21 mouse cellular contexts compared by ENCODE assay signal in genomic region chr7:116137671-116138070, GRCm38 (mm10). TPM values are rescaled to one million over a fixed set of nuclear protein-coding genes. Genes with fewer than 3 reads are reported as not detected.
A peak's percentile ranks its signal among the peaks of the same experiment; 100 is the strongest.
DNase-seq lines count a peak whose midpoint lies in the region; ATAC-seq and TF ChIP-seq lines count a peak whose summit lies in the region.
"Had no signal": no experiment of that assay in that cellular context is flagged by ENCODE, and none has a peak within 500 bp of the region (broad histone marks: within the 10 kb centered on the region; RNA-seq: fewer than 3 reads in every experiment).

No protein-coding gene starts in this region.

- no peak overlapping the region for H3K27ac ChIP-seq in hindbrain, embryonic 16.5 days (ENCODE audit: low read depth, low read length)
- no peak overlapping the region for H3K27ac ChIP-seq in hindbrain, embryonic 14.5 days
- H3K27ac ChIP-seq in testis, adult 2 months (ENCODE audit: control insufficient read depth, insufficient read depth, low read depth, low read length) = no peak overlapping the region
- H3K27ac ChIP-seq: gastrocnemius, adult 2 months; hindbrain, embryonic 12.5 days; intestine, embryonic 15.5 days had no signal

- 64% methylated on average over 3 of the region's 3 CpGs for WGBS in hindbrain, embryonic 16.5 days
- WGBS in hindbrain, embryonic 14.5 days = 58% methylated on average over 3 of the region's 3 CpGs

- TF ChIP-seq POLR2A in testis, adult 2 months (IDR thresholded peaks at IDR 0.05; ENCODE audit: control insufficient read depth, low read depth, low read length) = no peak

- ATAC-seq in hindbrain, embryonic 16.5 days = peak; percentile 30; the same call in 1 of the 2 replicates
- ATAC-seq in hindbrain, embryonic 14.5 days (ENCODE audit: low FRiP score) = no peak; the same call in 1 of the 2 replicates
- ATAC-seq: forebrain, embryonic 16.5 days; intestine, embryonic 15.5 days; Patski had no signal

- no peaks in the 10 kb centered on the region for H3K9me3 ChIP-seq in hindbrain, embryonic 16.5 days (ENCODE audit: control insufficient read depth, low read length)
- no peaks in the 10 kb centered on the region for H3K9me3 ChIP-seq in hindbrain, embryonic 14.5 days (ENCODE audit: control insufficient read depth, low read length)
- H3K9me3 ChIP-seq: hindbrain, embryonic 12.5 days; intestine, embryonic 15.5 days had no signal

- no peak overlapping the region for H3K4me2 ChIP-seq in hindbrain, embryonic 16.5 days (ENCODE audit: low read length)
- H3K4me2 ChIP-seq in hindbrain, embryonic 14.5 days (replicated peaks) = no peak overlapping the region
- H3K4me2 ChIP-seq: heart, embryonic 11.5 days; hindbrain, embryonic 12.5 days; intestine, embryonic 15.5 days had no signal

- DNase-seq in cerebellum, postnatal 10 days = peak; percentile 45 to 63
- no peak for DNase-seq in cerebellum, postnatal 4 days (ENCODE audit: low spot score in 2 of 2)
- DNase-seq in hindbrain, embryonic 14.5 days (ENCODE audit: low spot score) = no peak
- DNase-seq in lung, postnatal 10 days = peak; percentile 17
- DNase-seq in lung, adult 18-20 months = no peak
- no peak for DNase-seq in testis, postnatal 14 days (ENCODE audit: low spot score)
- DNase-seq: adrenal gland, postnatal 10 days; cerebellum, adult 11 months; cerebellum, adult 2 months; cerebellum, adult 9-11 months; cerebellum, postnatal 36 days; gastrocnemius, postnatal 14 days; heart, adult 11 months had no signal

- no peak for TF ChIP-seq CTCF in testis, adult 2 months (IDR thresholded peaks at IDR 0.05; ENCODE audit: control insufficient read depth, insufficient read depth, insufficient replicate concordance, low read depth, low read length)

- H3K36me3 ChIP-seq in hindbrain, embryonic 16.5 days (ENCODE audit: control insufficient read depth, insufficient read depth, low read length) = no peaks in the 10 kb centered on the region
- H3K36me3 ChIP-seq in hindbrain, embryonic 14.5 days (replicated peaks; ENCODE audit: control insufficient read depth, insufficient read depth) = peaks cover 4% of the 10 kb centered on the region; the same call in 1 of the 2 replicates
- H3K36me3 ChIP-seq in testis, adult 2 months (ENCODE audit: control insufficient read depth, insufficient read depth, low read length) = no peaks in the 10 kb centered on the region
- H3K36me3 ChIP-seq: intestine, embryonic 15.5 days had no signal

- no peak overlapping the region for H3K4me3 ChIP-seq in hindbrain, embryonic 16.5 days (ENCODE audit: low read length)
- H3K4me3 ChIP-seq in hindbrain, embryonic 14.5 days (replicated peaks; ENCODE audit: low read length) = no peak overlapping the region
- H3K4me3 ChIP-seq in testis, adult 2 months (ENCODE audit: control insufficient read depth, low read depth, low read length) = peak overlapping the region; percentile 43
- H3K4me3 ChIP-seq: gastrocnemius, adult 2 months; hindbrain, embryonic 12.5 days; intestine, embryonic 15.5 days had no signal

- H3K4me1 ChIP-seq in hindbrain, embryonic 16.5 days (ENCODE audit: control insufficient read depth, insufficient read depth, low read depth, low read length) = no peaks in the 10 kb centered on the region
- H3K4me1 ChIP-seq in hindbrain, embryonic 14.5 days (replicated peaks; ENCODE audit: control insufficient read depth, insufficient read depth, low read length) = 0 out of 2 replicates have a peak, but pooled peaks cover 4% of the 10 kb centered on the region
- peaks cover 2% of the 10 kb centered on the region for H3K4me1 ChIP-seq in testis, adult 2 months (ENCODE audit: control insufficient read depth, insufficient read depth, low read length)
- H3K4me1 ChIP-seq: hindbrain, embryonic 12.5 days; intestine, embryonic 15.5 days had no signal

- no peak overlapping the region for H3K9ac ChIP-seq in hindbrain, embryonic 16.5 days (ENCODE audit: low read depth, low read length)
- H3K9ac ChIP-seq in hindbrain, embryonic 14.5 days = no peak overlapping the region
- H3K9ac ChIP-seq: hindbrain, embryonic 12.5 days; intestine, embryonic 15.5 days had no signal

- H3K27me3 ChIP-seq in hindbrain, embryonic 16.5 days (replicated peaks; ENCODE audit: control insufficient read depth, insufficient read depth, low read length) = no peaks in the 10 kb centered on the region
- no peaks in the 10 kb centered on the region for H3K27me3 ChIP-seq in hindbrain, embryonic 14.5 days (ENCODE audit: control insufficient read depth, insufficient read depth, low read length)
- no peaks in the 10 kb centered on the region for H3K27me3 ChIP-seq in testis, adult 2 months (ENCODE audit: control insufficient read depth, insufficient read depth, low read length)
- H3K27me3 ChIP-seq: hindbrain, embryonic 12.5 days; intestine, embryonic 15.5 days; Patski had no signal

RNA-seq across cellular contexts. Expression of gene Gm4353, which starts 53.2 kb away (rescaled TPM):
- polyA plus RNA-seq in hindbrain, embryonic 16.5 days (2015; fragmentation: Nextera tagmentation; extraction: Ambion mirVana) = 0.61 and 2.3 TPM in 2 replicates
- polyA plus RNA-seq in hindbrain, embryonic 14.5 days (2014; fragmentation: Nextera tagmentation; extraction: Ambion mirVana) = 0.40 and 1.3 TPM in 2 replicates
- 1.6 and 1.7 TPM in 2 replicates for polyA plus RNA-seq in testis, adult 2 months (2012; rRNA removed)

Comparison
In these comparisons a context has a peak if more than half of its experiments do, and no peak if none do; other contexts are left out.
1. DNase-seq: peak in cerebellum, postnatal 10 days (2 of 2) and lung, postnatal 10 days (single experiment); none in cerebellum, postnatal 4 days (0 of 2), hindbrain, embryonic 14.5 days (single experiment), lung, adult 18-20 months (0 of 2) and testis, postnatal 14 days (single experiment).